Mouse (Mus musculus): ENCODE results near the gene 4930519G04Rik. TPM values are rescaled to one million over a fixed set of nuclear protein-coding genes. Genes with fewer than 3 reads are reported as not detected.
"Not testable (repeated sequence)": the region's sequence is repeated elsewhere in the genome, so short reads cannot be mapped to it uniquely, and the experiment has no call there.

Gene 4930519G04Rik
- polyA plus RNA-seq, 1 experiment from 2014 or later: not detected

GRCm38 (mm10) chr5:114822796-114823688 is 30.4 kb upstream of the 4930519G04Rik start, which contains the start of gene 1500011B03Rik:
Gene 1500011B03Rik, minus strand, starts transcription at chr5:114823468.
- no peaks in the 10 kb centered on the region for H3K36me3 ChIP-seq (ENCODE audit: insufficient read depth)
- H3K4me3 ChIP-seq (ENCODE audit: low read depth, low read length): peak within 1 kb of the TSS; percentile 67
- no peaks in the 10 kb centered on the region for H3K27me3 ChIP-seq (ENCODE audit: insufficient read depth, low read length)
- ATAC-seq (ENCODE audit: insufficient read depth) (peak; percentile 87), DNase-seq (peak; percentile 92)
- WGBS: 7% methylated on average over 53 of the region's 53 CpGs
- peaks cover 4% of the 10 kb centered on the region; the same call in 1 of the 2 replicates for H3K9me3 ChIP-seq (ENCODE audit: low read depth, low read length)
- peaks cover 3% of the 10 kb centered on the region; the same call in 1 of the 2 replicates for H3K4me1 ChIP-seq (ENCODE audit: insufficient read depth)
- H3K4me2 ChIP-seq: peak within 1 kb of the TSS; percentile 63
- H3K9ac ChIP-seq: peak within 1 kb of the TSS; percentile 67
- peak within 1 kb of the TSS; percentile 67 for H3K27ac ChIP-seq (ENCODE audit: low read depth)
- no peak for TF ChIP-seq CTCF (IDR thresholded peaks at IDR 0.05; ENCODE audit: low read depth)

- peaks cover 3% of the 10 kb centered on the region; the same call in 1 of the 2 replicates for H3K4me1 ChIP-seq (ENCODE audit: insufficient read depth)
- ATAC-seq (ENCODE audit: insufficient read depth) (no peak), DNase-seq (peak; percentile 69)
- no peaks in the 10 kb centered on the region for H3K27me3 ChIP-seq (ENCODE audit: insufficient read depth, low read length)
- H3K36me3 ChIP-seq (ENCODE audit: insufficient read depth): no peaks in the 10 kb centered on the region
- H3K4me2 ChIP-seq: peak overlapping the region; percentile 63; the same call in 1 of the 2 replicates
- peak; percentile 85 for TF ChIP-seq CTCF (IDR thresholded peaks at IDR 0.05; ENCODE audit: low read depth)
- no peak overlapping the region for H3K4me3 ChIP-seq (ENCODE audit: low read depth, low read length)
- no peak overlapping the region for H3K9ac ChIP-seq
- 13% methylated on average over 9 of the region's 9 CpGs for WGBS
- no peak overlapping the region for H3K27ac ChIP-seq (ENCODE audit: low read depth)
- peaks cover 4% of the 10 kb centered on the region; the same call in 1 of the 2 replicates for H3K9me3 ChIP-seq (ENCODE audit: low read depth, low read length)
Observed at GRCm38 (mm10) chr5:114824197-114824596, 29.3 kb upstream of the 4930519G04Rik start.

GRCm38 (mm10) chr5:114825978-114826691 is 27.3 kb upstream of the 4930519G04Rik start:
- peak overlapping the region; percentile 36 for H3K4me3 ChIP-seq (ENCODE audit: low read depth, low read length)
- ATAC-seq (ENCODE audit: insufficient read depth): peak; percentile 75
- H3K9me3 ChIP-seq (ENCODE audit: low read depth, low read length): peaks cover 4% of the 10 kb centered on the region; the same call in 1 of the 2 replicates
- H3K4me1 ChIP-seq (ENCODE audit: insufficient read depth): peaks cover 3% of the 10 kb centered on the region; the same call in 1 of the 2 replicates
- peak overlapping the region; percentile 47 for H3K9ac ChIP-seq
- H3K27me3 ChIP-seq (ENCODE audit: insufficient read depth, low read length): no peaks in the 10 kb centered on the region
- TF ChIP-seq CTCF (IDR thresholded peaks at IDR 0.05; ENCODE audit: low read depth): 0 out of 2 replicates have a peak, but pooled peaks have one; percentile 16
- H3K27ac ChIP-seq (ENCODE audit: low read depth): peak overlapping the region; percentile 18; the same call in 1 of the 2 replicates
- WGBS: 6% methylated on average over 27 of the region's 27 CpGs
- peak; percentile 89 for DNase-seq
- peak overlapping the region; percentile 70 for H3K4me2 ChIP-seq
- no peaks in the 10 kb centered on the region for H3K36me3 ChIP-seq (ENCODE audit: insufficient read depth)

- H3K9me3 ChIP-seq (ENCODE audit: low read depth, low read length): no peaks in the 10 kb centered on the region
- H3K9ac ChIP-seq: no peak overlapping the region
- ATAC-seq (ENCODE audit: insufficient read depth) (no peak), DNase-seq (no peak)
- H3K4me1 ChIP-seq (ENCODE audit: insufficient read depth): peaks cover 3% of the 10 kb centered on the region; the same call in 1 of the 2 replicates
- H3K36me3 ChIP-seq (ENCODE audit: insufficient read depth): no peaks in the 10 kb centered on the region
- TF ChIP-seq CTCF (IDR thresholded peaks at IDR 0.05; ENCODE audit: low read depth): no peak
- no peak overlapping the region for H3K27ac ChIP-seq (ENCODE audit: low read depth)
- no peak overlapping the region for H3K4me3 ChIP-seq (ENCODE audit: low read depth, low read length)
- no peaks in the 10 kb centered on the region for H3K27me3 ChIP-seq (ENCODE audit: insufficient read depth, low read length)
- no peak overlapping the region for H3K4me2 ChIP-seq
- WGBS: 77% methylated on average over 12 of the region's 12 CpGs
Observed at GRCm38 (mm10) chr5:114827427-114827826, 26.0 kb upstream of the 4930519G04Rik start.

- Histone ChIP-seq H3K9ac (no peak overlapping the region), H3K4me1 (ENCODE audit: insufficient read depth) (peaks cover 3% of the 10 kb centered on the region; the same call in 1 of the 2 replicates), H3K27me3 (ENCODE audit: insufficient read depth, low read length) (no peaks in the 10 kb centered on the region), H3K27ac (ENCODE audit: low read depth) (no peak overlapping the region), H3K4me2 (no peak overlapping the region), H3K9me3 (ENCODE audit: low read depth, low read length) (no peaks in the 10 kb centered on the region), H3K4me3 (ENCODE audit: low read depth, low read length) (no peak overlapping the region), H3K36me3 (ENCODE audit: insufficient read depth) (no peaks in the 10 kb centered on the region)
- WGBS: 66% methylated on average over 3 of the region's 3 CpGs
- DNase-seq (no peak), ATAC-seq (ENCODE audit: insufficient read depth) (no peak)
- TF ChIP-seq CTCF (IDR thresholded peaks at IDR 0.05; ENCODE audit: low read depth): no peak
Observed at GRCm38 (mm10) chr5:114829740-114830139, 23.7 kb upstream of the 4930519G04Rik start.

- H3K36me3 ChIP-seq (ENCODE audit: insufficient read depth): no peaks in the 10 kb centered on the region
- H3K9ac ChIP-seq: no peak overlapping the region
- no peak overlapping the region for H3K27ac ChIP-seq (ENCODE audit: low read depth)
- H3K4me1 ChIP-seq (ENCODE audit: insufficient read depth): no peaks in the 10 kb centered on the region
- DNase-seq (peak; percentile 75), ATAC-seq (ENCODE audit: insufficient read depth) (peak; percentile 65; the same call in 1 of the 2 replicates)
- no peak overlapping the region for H3K4me2 ChIP-seq
- 21% methylated on average over 12 of the region's 12 CpGs for WGBS
- H3K27me3 ChIP-seq (ENCODE audit: insufficient read depth, low read length): no peaks in the 10 kb centered on the region
- no peak for TF ChIP-seq CTCF (IDR thresholded peaks at IDR 0.05; ENCODE audit: low read depth)
- no peak overlapping the region for H3K4me3 ChIP-seq (ENCODE audit: low read depth, low read length)
- no peaks in the 10 kb centered on the region for H3K9me3 ChIP-seq (ENCODE audit: low read depth, low read length)
Observed at GRCm38 (mm10) chr5:114836886-114837285, 16.6 kb upstream of the 4930519G04Rik start.

GRCm38 (mm10) chr5:114840481-114840880 is 13.0 kb upstream of the 4930519G04Rik start:
- not testable (repeated sequence) for H3K27ac ChIP-seq (ENCODE audit: low read depth); ATAC-seq (ENCODE audit: insufficient read depth); H3K4me1 ChIP-seq (ENCODE audit: insufficient read depth); H3K9ac ChIP-seq; H3K9me3 ChIP-seq (ENCODE audit: low read depth, low read length); H3K4me3 ChIP-seq (ENCODE audit: low read depth, low read length); H3K27me3 ChIP-seq (ENCODE audit: insufficient read depth, low read length); H3K4me2 ChIP-seq; H3K36me3 ChIP-seq (ENCODE audit: insufficient read depth)
- 34% methylated on average over 5 of the region's 5 CpGs for WGBS
- peak; percentile 65 for DNase-seq

GRCm38 (mm10) chr5:114842155-114842554 is 11.3 kb upstream of the 4930519G04Rik start:
- not testable (repeated sequence) for H3K4me1 ChIP-seq (ENCODE audit: insufficient read depth); H3K27me3 ChIP-seq (ENCODE audit: insufficient read depth, low read length); H3K9me3 ChIP-seq (ENCODE audit: low read depth, low read length); H3K4me3 ChIP-seq (ENCODE audit: low read depth, low read length); H3K36me3 ChIP-seq (ENCODE audit: insufficient read depth); H3K4me2 ChIP-seq; H3K9ac ChIP-seq; H3K27ac ChIP-seq (ENCODE audit: low read depth)
- WGBS: 25% methylated on average over 3 of the region's 3 CpGs
- peak; percentile 60; the same call in 1 of the 2 replicates for ATAC-seq (ENCODE audit: insufficient read depth)
- peak; percentile 72 for DNase-seq

Measured in lung, embryonic 14.5 days (tissue).